Mouse (Mus musculus): Measurements from ENCODE around the gene Spag7. TPM values are rescaled to one million over a fixed set of nuclear protein-coding genes. Genes with fewer than 3 reads are reported as not detected.

Spag7 gene
- polyA plus RNA-seq, 1 experiment, result 36.6 TPM

GRCm38 (mm10) chr11:70644564-70645103, 24.6 kb downstream of the Spag7 start:
- peaks cover 14% of the 10 kb centered on the region; the same call in 1 of the 2 replicates for H3K4me1 ChIP-seq (ENCODE audit: control insufficient read depth, insufficient read depth, insufficient read length, low read length)
- peaks cover 28% of the 10 kb centered on the region for H3K36me3 ChIP-seq (ENCODE audit: control insufficient read depth, insufficient read depth, low read length)
- no peak overlapping the region for H3K4me3 ChIP-seq (ENCODE audit: low read depth, low read length)
- H3K27me3 ChIP-seq (ENCODE audit: control insufficient read depth, insufficient read depth, low read length), result no peaks in the 10 kb centered on the region
- WGBS, result 95% methylated on average over 8 of the region's 8 CpGs
- TF ChIP-seq POLR2A (IDR thresholded peaks at IDR 0.05; ENCODE audit: low read depth, low read length) (no peak), CTCF (IDR thresholded peaks at IDR 0.05; ENCODE audit: extremely low read depth, insufficient read length, insufficient replicate concordance, low read depth, low read length) (no peak)
- H3K27ac ChIP-seq (ENCODE audit: insufficient read depth, low read depth, low read length), result no peak overlapping the region

DNA sequence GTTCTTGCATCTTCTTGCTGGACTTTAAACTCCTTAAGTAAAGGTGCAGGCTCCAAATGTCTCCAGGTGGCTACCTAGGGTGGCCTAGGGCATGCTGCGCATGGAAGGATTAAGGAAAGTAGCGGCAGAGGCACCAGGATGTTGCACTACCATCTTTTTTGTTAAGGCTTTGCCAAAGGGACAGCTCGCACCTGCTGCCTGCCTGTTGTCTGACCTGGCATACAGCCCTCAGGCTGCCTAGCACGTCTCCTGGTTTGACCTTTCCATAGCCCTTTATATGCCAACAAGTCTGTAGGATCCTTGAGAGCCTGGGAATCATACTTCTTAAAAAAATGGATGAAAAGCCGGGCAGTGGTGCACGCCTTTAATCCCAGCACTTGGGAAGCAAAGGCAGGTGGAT, 26.2 kb downstream of the Spag7 start:
- H3K27me3 ChIP-seq (ENCODE audit: control insufficient read depth, insufficient read depth, low read length), result no peaks in the 10 kb centered on the region
- peaks cover 20% of the 10 kb centered on the region for H3K36me3 ChIP-seq (ENCODE audit: control insufficient read depth, insufficient read depth, low read length)
- WGBS, result 83% methylated on average over 6 of the region's 6 CpGs
- no peak overlapping the region for H3K27ac ChIP-seq (ENCODE audit: insufficient read depth, low read depth, low read length)
- peaks cover 6% of the 10 kb centered on the region; the same call in 1 of the 2 replicates for H3K4me1 ChIP-seq (ENCODE audit: control insufficient read depth, insufficient read depth, insufficient read length, low read length)
- no peak for TF ChIP-seq CTCF (IDR thresholded peaks at IDR 0.05; ENCODE audit: extremely low read depth, insufficient read length, insufficient replicate concordance, low read depth, low read length)
- no peak for TF ChIP-seq POLR2A (IDR thresholded peaks at IDR 0.05; ENCODE audit: low read depth, low read length)
- no peak overlapping the region for H3K4me3 ChIP-seq (ENCODE audit: low read depth, low read length)

GRCm38 (mm10) chr11:70641241-70641640, 28.0 kb downstream of the Spag7 start:
- 80% methylated on average over 7 of the region's 7 CpGs for WGBS
- no peak overlapping the region for H3K27ac ChIP-seq (ENCODE audit: insufficient read depth, low read depth, low read length)
- H3K4me3 ChIP-seq (ENCODE audit: low read depth, low read length), result no peak overlapping the region
- peaks cover 20% of the 10 kb centered on the region for H3K36me3 ChIP-seq (ENCODE audit: control insufficient read depth, insufficient read depth, low read length)
- H3K4me1 ChIP-seq (ENCODE audit: control insufficient read depth, insufficient read depth, insufficient read length, low read length), result peaks cover 6% of the 10 kb centered on the region; the same call in 1 of the 2 replicates
- no peak for TF ChIP-seq CTCF (IDR thresholded peaks at IDR 0.05; ENCODE audit: extremely low read depth, insufficient read length, insufficient replicate concordance, low read depth, low read length)
- TF ChIP-seq POLR2A (IDR thresholded peaks at IDR 0.05; ENCODE audit: low read depth, low read length), result no peak
- no peaks in the 10 kb centered on the region for H3K27me3 ChIP-seq (ENCODE audit: control insufficient read depth, insufficient read depth, low read length)

GRCm38 (mm10) chr11:70639976-70640375, 29.2 kb downstream of the Spag7 start:
- H3K27me3 ChIP-seq (ENCODE audit: control insufficient read depth, insufficient read depth, low read length), result no peaks in the 10 kb centered on the region
- no peak overlapping the region for H3K27ac ChIP-seq (ENCODE audit: insufficient read depth, low read depth, low read length)
- H3K4me3 ChIP-seq (ENCODE audit: low read depth, low read length), result no peak overlapping the region
- 62% methylated on average over 8 of the region's 8 CpGs for WGBS
- no peaks in the 10 kb centered on the region for H3K4me1 ChIP-seq (ENCODE audit: control insufficient read depth, insufficient read depth, insufficient read length, low read length)
- no peak for TF ChIP-seq POLR2A (IDR thresholded peaks at IDR 0.05; ENCODE audit: low read depth, low read length)
- TF ChIP-seq CTCF (IDR thresholded peaks at IDR 0.05; ENCODE audit: extremely low read depth, insufficient read length, insufficient replicate concordance, low read depth, low read length), result no peak
- peaks cover 11% of the 10 kb centered on the region for H3K36me3 ChIP-seq (ENCODE audit: control insufficient read depth, insufficient read depth, low read length)

DNA sequence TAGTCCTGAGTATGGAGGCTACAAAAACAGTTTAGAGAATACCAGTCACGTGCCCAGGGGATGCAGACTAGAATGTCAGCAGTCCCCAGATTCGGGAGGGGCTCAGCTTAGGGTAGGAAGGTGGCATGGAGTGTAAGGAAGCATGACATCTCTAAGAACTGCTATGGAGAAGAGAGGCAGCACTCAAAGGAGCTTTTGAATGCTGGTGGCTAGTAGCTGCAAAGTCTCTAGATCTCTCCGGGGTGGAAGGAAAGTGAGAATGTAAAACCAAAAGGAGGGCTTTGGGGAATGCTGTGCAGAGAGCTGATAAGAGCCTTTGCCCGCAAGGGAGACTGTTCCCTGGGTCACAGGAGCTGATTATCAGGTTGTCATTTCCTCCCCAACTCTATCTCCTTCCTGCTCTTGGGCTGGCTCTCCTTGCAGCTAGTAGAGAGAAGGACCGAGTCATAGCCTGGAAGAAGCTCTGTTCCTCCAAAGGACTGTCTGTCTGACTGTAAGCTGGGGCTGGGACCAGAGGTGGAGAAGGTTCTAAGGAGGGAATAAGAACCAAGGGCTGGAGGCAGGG, 30.4 kb downstream of the Spag7 start, which contains the start of gene Gp1ba:
Gene Gp1ba, plus strand, starts transcription at position 409 of the 565 bp plus-strand sequence.
- Histone ChIP-seq H3K27ac (ENCODE audit: insufficient read depth, low read depth, low read length) (no peak within 1 kb of the TSS), H3K4me3 (ENCODE audit: low read depth, low read length) (no peak within 1 kb of the TSS), H3K27me3 (ENCODE audit: control insufficient read depth, insufficient read depth, low read length) (no peaks in the 10 kb centered on the region), H3K36me3 (ENCODE audit: control insufficient read depth, insufficient read depth, low read length) (peaks cover 3% of the 10 kb centered on the region; the same call in 1 of the 2 replicates), H3K4me1 (ENCODE audit: control insufficient read depth, insufficient read depth, insufficient read length, low read length) (no peaks in the 10 kb centered on the region)
- TF ChIP-seq POLR2A (IDR thresholded peaks at IDR 0.05; ENCODE audit: low read depth, low read length) (no peak), CTCF (IDR thresholded peaks at IDR 0.05; ENCODE audit: extremely low read depth, insufficient read length, insufficient replicate concordance, low read depth, low read length) (no peak)
- whole genome bisulfite sequencing, result 14% methylated on average over 5 of the region's 5 CpGs

DNA sequence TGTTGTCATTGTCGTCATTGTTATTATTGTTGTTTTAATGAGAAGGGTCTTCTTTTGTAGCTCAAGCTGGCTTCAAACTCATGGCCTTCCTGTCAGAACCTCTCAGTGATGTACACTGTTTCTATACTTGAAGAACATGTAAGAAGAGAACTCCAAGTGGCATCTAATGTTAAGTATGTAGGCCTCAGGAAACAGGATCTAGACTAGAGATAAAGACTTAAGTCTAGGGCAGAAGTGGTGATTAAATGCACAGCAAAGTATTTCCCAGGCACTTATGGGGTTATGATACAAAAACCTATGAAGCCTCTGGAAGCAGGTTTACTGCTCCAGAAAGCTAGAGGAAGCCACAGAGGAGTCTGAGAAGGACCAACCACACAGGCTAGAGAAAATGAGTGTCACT, 30.9 kb downstream of the Spag7 start:
- 85% methylated on average over 1 of the region's 1 CpGs for WGBS
- H3K4me3 ChIP-seq (ENCODE audit: low read depth, low read length), result no peak overlapping the region
- no peaks in the 10 kb centered on the region for H3K27me3 ChIP-seq (ENCODE audit: control insufficient read depth, insufficient read depth, low read length)
- H3K36me3 ChIP-seq (ENCODE audit: control insufficient read depth, insufficient read depth, low read length), result peaks cover 3% of the 10 kb centered on the region; the same call in 1 of the 2 replicates
- no peak overlapping the region for H3K27ac ChIP-seq (ENCODE audit: insufficient read depth, low read depth, low read length)
- no peaks in the 10 kb centered on the region for H3K4me1 ChIP-seq (ENCODE audit: control insufficient read depth, insufficient read depth, insufficient read length, low read length)
- TF ChIP-seq POLR2A (IDR thresholded peaks at IDR 0.05; ENCODE audit: low read depth, low read length) (no peak), CTCF (IDR thresholded peaks at IDR 0.05; ENCODE audit: extremely low read depth, insufficient read length, insufficient replicate concordance, low read depth, low read length) (no peak)

DNA sequence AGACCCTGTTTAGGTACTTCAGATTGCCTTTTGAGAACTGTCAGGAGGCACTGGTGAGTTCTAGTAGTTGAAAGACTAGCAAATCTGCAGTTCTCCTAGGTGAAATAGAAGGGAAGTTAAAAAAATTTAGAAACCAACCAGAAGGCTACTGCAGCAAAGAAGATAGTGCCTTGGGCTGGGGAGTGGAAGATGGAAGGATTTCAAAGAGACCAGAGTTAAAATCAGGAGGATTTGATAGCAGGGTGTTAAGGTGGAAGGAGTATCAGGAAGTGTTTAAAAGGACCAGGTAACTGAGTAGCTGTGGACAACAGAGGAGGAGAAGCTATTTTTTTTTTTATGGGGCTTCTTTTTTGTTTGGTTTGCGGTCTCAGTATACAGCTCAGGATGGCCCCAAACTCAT, 31.5 kb downstream of the Spag7 start:
- TF ChIP-seq CTCF (IDR thresholded peaks at IDR 0.05; ENCODE audit: extremely low read depth, insufficient read length, insufficient replicate concordance, low read depth, low read length) (no peak), POLR2A (IDR thresholded peaks at IDR 0.05; ENCODE audit: low read depth, low read length) (no peak)
- WGBS, result 97% methylated on average over 1 of the region's 1 CpGs
- no peaks in the 10 kb centered on the region for H3K4me1 ChIP-seq (ENCODE audit: control insufficient read depth, insufficient read depth, insufficient read length, low read length)
- H3K36me3 ChIP-seq (ENCODE audit: control insufficient read depth, insufficient read depth, low read length), result no peaks in the 10 kb centered on the region
- H3K27me3 ChIP-seq (ENCODE audit: control insufficient read depth, insufficient read depth, low read length), result no peaks in the 10 kb centered on the region
- no peak overlapping the region for H3K27ac ChIP-seq (ENCODE audit: insufficient read depth, low read depth, low read length)
- no peak overlapping the region for H3K4me3 ChIP-seq (ENCODE audit: low read depth, low read length)
